Mouse (Mus musculus) liver, embryonic 12.5 days (tissue): ENCODE results near the gene Tbc1d2. TPM values are rescaled to one million over a fixed set of nuclear protein-coding genes. Genes with fewer than 3 reads are reported as not detected.
A peak's percentile ranks its signal among the peaks of the same experiment; 100 is the strongest.
"Not testable (repeated sequence)": the region's sequence is repeated elsewhere in the genome, so short reads cannot be mapped to it uniquely, and the experiment has no call there.

Source experiments
- ATAC-seq: fragments of 200-750 bp; cut with Nextera tagmentation; 2 replicates; pipeline ENCODE4 v1.8.0; 2017; ENCODE audit warnings: moderate number of reproducible peaks, mild to moderate bottlenecking, moderate library complexity
- H3K27ac ChIP-seq: fragments of 300-500 bp; sonication (generic); 2 replicates; pipeline ENCODE4 v1.5.1; 2016; ENCODE audit warnings: mild to moderate bottlenecking
- H3K27me3 ChIP-seq: fragments of 300-500 bp; sonication (generic); replicated peaks from 2 replicates; pipeline ENCODE4 v1.6.1; 2016; ENCODE audit warnings: mild to moderate bottlenecking, moderate library complexity
- H3K36me3 ChIP-seq: fragments of 300-500 bp; sonication (generic); 2 replicates; pipeline ENCODE4 v1.6.1; 2016; ENCODE audit warnings: mild to moderate bottlenecking, moderate library complexity
- H3K4me1 ChIP-seq: fragments of 300-500 bp; sonication (generic); 2 replicates; pipeline ENCODE4 v1.6.1; 2016
- H3K4me2 ChIP-seq: fragments of 300-500 bp; sonication (generic); 2 replicates; pipeline ENCODE4 v1.6.1; 2016; ENCODE audit warnings: mild to moderate bottlenecking, moderate library complexity
- H3K4me3 ChIP-seq: fragments of 300-500 bp; sonication (generic); 2 replicates; pipeline ENCODE4 v1.5.1; 2016; ENCODE audit warnings: mild to moderate bottlenecking, moderate library complexity
- H3K9ac ChIP-seq: fragments of 300-500 bp; sonication (generic); 2 replicates; pipeline ENCODE4 v1.6.1; 2016; ENCODE audit warnings: mild to moderate bottlenecking, moderate library complexity
- H3K9me3 ChIP-seq: fragments of 300-500 bp; sonication (generic); replicated peaks from 2 replicates; pipeline ENCODE4 v1.6.1; 2016; ENCODE audit warnings: mild to moderate bottlenecking, moderate library complexity
- WGBS: fragments of 180-500 bp; shearing (Covaris S2); methylation state at CpG from one replicate; pipeline ENCODE4 v1.1.7; 2016; ENCODE audit not compliant: insufficient replicate concordance; 5-methylcytosine and 5-hydroxymethylcytosine counted together
- polyA plus RNA-seq: library from polyadenylated mRNA; unstranded; fragments of >200 nt; fragmentation: Nextera tagmentation; extraction: Ambion mirVana; gene quantifications from 2 replicates; pipeline ENCODE4 v1.2.1, GENCODE M21; 2016

Tbc1d2 gene
- polyA plus RNA-seq, 1 experiment from 2014 or later = 0.57 TPM

GRCm38 (mm10) chr4:46600473-46601257 is 49.3 kb downstream of the Tbc1d2 start:
- Histone ChIP-seq H3K4me2 (peak overlapping the region; percentile 90), H3K4me3 (peak overlapping the region; percentile 62), H3K9ac (peak overlapping the region; percentile 59; the same call in 1 of the 2 replicates), H3K27ac (no peak overlapping the region), H3K27me3 (peaks cover 82% of the 10 kb centered on the region), H3K36me3 (no peaks in the 10 kb centered on the region), H3K9me3 (no peaks in the 10 kb centered on the region), H3K4me1 (peaks cover 37% of the 10 kb centered on the region)
- ATAC-seq = no peak
- WGBS = 36% methylated on average over 20 of the region's 20 CpGs

GRCm38 (mm10) chr4:46599609-46600008 is 50.4 kb downstream of the Tbc1d2 start:
- not testable (repeated sequence) for ATAC-seq

GRCm38 (mm10) chr4:46598981-46599380 is 51.0 kb downstream of the Tbc1d2 start:
- Histone ChIP-seq H3K9me3 (no peaks in the 10 kb centered on the region), H3K4me1 (peaks cover 40% of the 10 kb centered on the region), H3K4me3 (no peak overlapping the region), H3K9ac (no peak overlapping the region), H3K4me2 (no peak overlapping the region), H3K27me3 (peaks cover 74% of the 10 kb centered on the region), H3K27ac (no peak overlapping the region), H3K36me3 (no peaks in the 10 kb centered on the region)
- ATAC-seq = no peak
- WGBS = 58% methylated on average over 6 of the region's 6 CpGs

More at GRCm38 (mm10) chr4:46599609-46600008, 50.4 kb downstream of the Tbc1d2 start:
- not testable (repeated sequence) for H3K4me2 ChIP-seq, H3K27ac ChIP-seq, H3K9ac ChIP-seq, H3K4me3 ChIP-seq, H3K36me3 ChIP-seq, H3K9me3 ChIP-seq
- Histone ChIP-seq H3K4me1 (peaks cover 39% of the 10 kb centered on the region), H3K27me3 (peaks cover 78% of the 10 kb centered on the region)
- 61% methylated on average over 12 of the region's 12 CpGs for WGBS

GRCm38 (mm10) chr4:46598111-46598510 is 51.9 kb downstream of the Tbc1d2 start:
- no peak overlapping the region for H3K27ac ChIP-seq
- peaks cover 48% of the 10 kb centered on the region for H3K4me1 ChIP-seq
- ATAC-seq = no peak
- H3K9ac ChIP-seq = no peak overlapping the region
- WGBS = 24% methylated on average over 10 of the region's 10 CpGs
- peak overlapping the region; percentile 24; the same call in 1 of the 2 replicates for H3K4me2 ChIP-seq
- peaks cover 65% of the 10 kb centered on the region for H3K27me3 ChIP-seq
- no peaks in the 10 kb centered on the region for H3K9me3 ChIP-seq
- H3K4me3 ChIP-seq = no peak overlapping the region
- no peaks in the 10 kb centered on the region for H3K36me3 ChIP-seq

- H3K9me3 ChIP-seq = no peaks in the 10 kb centered on the region
- H3K4me2 ChIP-seq = peak overlapping the region; percentile 24; the same call in 1 of the 2 replicates
- H3K4me1 ChIP-seq = peaks cover 48% of the 10 kb centered on the region
- no peaks in the 10 kb centered on the region for H3K36me3 ChIP-seq
- H3K4me3 ChIP-seq = no peak overlapping the region
- no peak overlapping the region for H3K9ac ChIP-seq
- no peak for ATAC-seq
- H3K27ac ChIP-seq = no peak overlapping the region
- WGBS = 32% methylated on average over 11 of the region's 11 CpGs
- peaks cover 58% of the 10 kb centered on the region for H3K27me3 ChIP-seq
These were observed 52.6 kb downstream of the Tbc1d2 start for GRCm38 (mm10) chr4:46597286-46597961.

- no peak overlapping the region for H3K4me3 ChIP-seq
- 64% methylated on average over 6 of the region's 6 CpGs for WGBS
- H3K9me3 ChIP-seq = no peaks in the 10 kb centered on the region
- ATAC-seq = no peak
- no peak overlapping the region for H3K4me2 ChIP-seq
- peaks cover 47% of the 10 kb centered on the region for H3K4me1 ChIP-seq
- no peaks in the 10 kb centered on the region for H3K36me3 ChIP-seq
- H3K27ac ChIP-seq = no peak overlapping the region
- H3K9ac ChIP-seq = no peak overlapping the region
- H3K27me3 ChIP-seq = peaks cover 48% of the 10 kb centered on the region
These were observed 53.6 kb downstream of the Tbc1d2 start for GRCm38 (mm10) chr4:46596398-46596797.

GRCm38 (mm10) chr4:46594131-46594530 is 55.9 kb downstream of the Tbc1d2 start:
- WGBS = 67% methylated on average over 5 of the region's 5 CpGs
- Histone ChIP-seq H3K27ac (no peak overlapping the region), H3K4me2 (no peak overlapping the region), H3K4me1 (peaks cover 64% of the 10 kb centered on the region), H3K27me3 (peaks cover 26% of the 10 kb centered on the region), H3K9me3 (no peaks in the 10 kb centered on the region), H3K36me3 (no peaks in the 10 kb centered on the region), H3K4me3 (no peak overlapping the region), H3K9ac (no peak overlapping the region)
- no peak for ATAC-seq

- ATAC-seq = no peak
- H3K4me3 ChIP-seq = no peak overlapping the region
- H3K27ac ChIP-seq = no peak overlapping the region
- H3K36me3 ChIP-seq = no peaks in the 10 kb centered on the region
- no peak overlapping the region for H3K9ac ChIP-seq
- peaks cover 21% of the 10 kb centered on the region for H3K27me3 ChIP-seq
- WGBS = 34% methylated on average over 6 of the region's 6 CpGs
- peaks cover 64% of the 10 kb centered on the region for H3K4me1 ChIP-seq
- no peak overlapping the region for H3K4me2 ChIP-seq
- H3K9me3 ChIP-seq = no peaks in the 10 kb centered on the region
These were observed 56.5 kb downstream of the Tbc1d2 start for GRCm38 (mm10) chr4:46593472-46593871.

GRCm38 (mm10) chr4:46591833-46592520 is 58.0 kb downstream of the Tbc1d2 start:
- no peak overlapping the region for H3K9ac ChIP-seq
- H3K4me3 ChIP-seq = no peak overlapping the region
- H3K9me3 ChIP-seq = no peaks in the 10 kb centered on the region
- no peak overlapping the region for H3K4me2 ChIP-seq
- 0 out of 2 replicates have a peak, but pooled peaks cover 7% of the 10 kb centered on the region for H3K27me3 ChIP-seq
- 60% methylated on average over 9 of the region's 9 CpGs for WGBS
- no peak overlapping the region for H3K27ac ChIP-seq
- peaks cover 51% of the 10 kb centered on the region for H3K4me1 ChIP-seq
- ATAC-seq = peak; percentile 31; the same call in 1 of the 2 replicates
- H3K36me3 ChIP-seq = no peaks in the 10 kb centered on the region

- H3K9ac ChIP-seq = no peak overlapping the region
- no peaks in the 10 kb centered on the region for H3K9me3 ChIP-seq
- 8% methylated on average over 4 of the region's 4 CpGs for whole genome bisulfite sequencing
- H3K4me3 ChIP-seq = no peak overlapping the region
- peaks cover 48% of the 10 kb centered on the region for H3K4me1 ChIP-seq
- no peak overlapping the region for H3K4me2 ChIP-seq
- peak; percentile 42; the same call in 1 of the 2 replicates for ATAC-seq
- H3K27ac ChIP-seq = no peak overlapping the region
- H3K36me3 ChIP-seq = no peaks in the 10 kb centered on the region
- H3K27me3 ChIP-seq = peaks cover 2% of the 10 kb centered on the region; the same call in 1 of the 2 replicates
These were observed 59.2 kb downstream of the Tbc1d2 start for GRCm38 (mm10) chr4:46590810-46591209.

- Histone ChIP-seq H3K36me3 (no peaks in the 10 kb centered on the region), H3K9ac (no peak overlapping the region), H3K27ac (no peak overlapping the region), H3K27me3 (peaks cover 8% of the 10 kb centered on the region; the same call in 1 of the 2 replicates), H3K4me1 (peaks cover 50% of the 10 kb centered on the region), H3K9me3 (no peaks in the 10 kb centered on the region), H3K4me3 (no peak overlapping the region), H3K4me2 (no peak overlapping the region)
- ATAC-seq = peak; percentile 3; the same call in 1 of the 2 replicates
- 49% methylated on average over 5 of the region's 5 CpGs for WGBS
These were observed 59.9 kb downstream of the Tbc1d2 start for GRCm38 (mm10) chr4:46589946-46590684.
